Mouse (Mus musculus): ENCODE data around the gene Zfp319.

Zfp319 gene

GRCm38 (mm10) chr8:95310342-95310970 lies 21.3 kb downstream of the Zfp319 start, which contains the start of gene Tepp:
Gene Tepp (plus strand): TSS chr8:95310566.
- no peak for DNase-seq (ENCODE audit: low read depth)

DNA sequence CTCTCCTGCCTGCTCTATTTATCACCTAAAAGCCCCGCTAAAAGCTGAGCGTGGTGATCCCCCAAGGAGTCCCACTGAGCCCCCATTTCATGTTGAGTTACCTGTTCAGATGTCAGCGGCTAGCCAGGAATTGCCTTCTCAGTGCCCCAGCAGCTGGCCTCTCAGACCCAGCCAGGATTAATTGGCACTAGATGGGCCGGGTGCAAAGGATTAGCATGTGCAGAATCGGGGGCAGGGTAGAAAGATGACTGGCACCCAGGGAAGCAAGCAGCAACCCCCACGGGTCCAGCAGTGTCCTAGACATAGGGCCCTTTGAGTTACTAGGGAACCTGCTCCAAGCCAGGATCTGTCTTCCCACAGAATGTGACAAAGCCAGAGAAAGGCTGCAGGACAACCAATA lies 25.3 kb downstream of the Zfp319 start, which contains the start of gene Cngb1:
Cngb1 (minus strand) TSS at position 155 of the 400 bp plus-strand sequence.
- DNase-seq (ENCODE audit: low read depth): no peak

DNA sequence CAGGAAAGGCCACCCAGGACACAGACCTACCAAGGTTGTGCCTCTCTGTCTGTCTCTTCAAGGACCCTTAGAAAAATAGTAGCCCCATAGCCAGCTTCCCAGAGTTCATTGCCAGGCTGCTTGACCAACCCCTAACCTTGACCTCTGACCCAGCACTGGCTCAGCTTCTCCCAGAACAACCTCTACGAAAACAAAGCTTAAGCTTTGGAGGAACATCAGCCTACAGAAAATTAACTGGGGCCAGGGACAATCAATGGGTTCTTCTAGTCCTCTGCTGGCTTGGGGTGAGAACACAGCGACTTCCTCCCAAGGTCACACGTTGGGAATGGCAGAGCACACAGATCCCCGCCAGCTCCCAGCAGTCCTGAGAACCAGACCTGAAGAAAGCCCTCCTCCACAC lies 26.2 kb downstream of the Zfp319 start:
- no peak for DNase-seq (ENCODE audit: low read depth)

DNA sequence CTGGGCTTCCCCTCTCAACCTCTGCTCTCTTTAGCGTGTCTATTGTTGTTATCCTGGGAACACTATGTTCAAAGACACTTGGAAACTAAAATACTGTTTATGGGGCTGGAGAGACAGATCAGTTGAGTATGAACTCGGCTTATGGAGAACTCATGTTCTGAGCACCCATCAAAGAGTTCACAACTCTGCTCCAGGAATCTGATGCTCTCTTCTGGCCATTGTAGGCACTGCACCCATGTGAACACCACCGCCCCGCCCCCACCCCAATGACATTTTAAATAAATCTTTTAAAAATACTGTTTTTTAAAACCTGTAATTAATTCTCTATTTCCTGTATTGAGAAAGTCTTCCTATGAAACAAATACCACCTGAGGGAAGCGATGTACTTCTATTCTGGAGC lies 29.3 kb downstream of the Zfp319 start:
- DNase-seq (ENCODE audit: low read depth): peak; percentile 65

DNA sequence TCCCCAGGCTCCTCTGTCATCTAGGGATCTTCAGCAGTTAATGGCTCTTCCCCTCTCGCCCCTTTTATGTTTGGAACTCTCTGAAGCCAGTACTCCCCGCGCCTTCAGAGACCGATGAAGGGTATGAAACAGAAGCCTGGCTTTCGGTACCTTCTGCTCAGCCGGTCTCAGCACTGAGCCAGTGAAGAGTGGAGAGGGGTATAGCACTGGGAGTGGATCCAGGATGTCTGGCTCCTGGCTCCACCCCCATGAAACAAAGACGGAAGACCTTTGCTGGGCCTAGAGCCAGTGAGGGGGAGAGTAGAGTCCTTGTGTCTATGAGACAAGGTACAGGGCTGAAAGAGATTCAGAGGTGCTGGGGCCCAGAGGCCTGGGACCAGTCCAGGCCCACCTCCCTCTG lies 37.9 kb downstream of the Zfp319 start:
- peak; percentile 75 for DNase-seq (ENCODE audit: low read depth)

DNA sequence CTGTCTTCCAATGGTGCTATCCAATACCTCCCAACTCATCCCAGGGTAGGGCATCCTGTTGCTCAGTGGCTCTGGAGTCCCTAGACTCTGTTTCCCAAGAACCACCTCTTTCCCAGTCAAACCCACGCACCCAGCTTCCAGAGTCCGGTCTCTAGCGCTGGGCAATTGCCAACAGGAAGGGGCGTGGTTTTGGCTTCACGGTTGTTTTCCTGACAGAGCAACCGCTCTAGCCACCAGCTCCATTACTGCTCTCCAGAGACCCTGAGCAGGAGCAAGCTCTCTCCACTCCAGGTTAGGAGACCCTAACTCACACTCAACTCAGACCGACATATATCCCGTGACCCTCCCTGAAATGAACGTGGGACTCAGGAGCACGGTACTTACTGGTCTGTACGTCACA lies 38.6 kb downstream of the Zfp319 start:
- DNase-seq (ENCODE audit: low read depth): peak; percentile 82

- peak; percentile 81 for DNase-seq (ENCODE audit: low read depth)
Measured at GRCm38 (mm10) chr8:95289066-95289650, 42.6 kb downstream of the Zfp319 start.

DNA sequence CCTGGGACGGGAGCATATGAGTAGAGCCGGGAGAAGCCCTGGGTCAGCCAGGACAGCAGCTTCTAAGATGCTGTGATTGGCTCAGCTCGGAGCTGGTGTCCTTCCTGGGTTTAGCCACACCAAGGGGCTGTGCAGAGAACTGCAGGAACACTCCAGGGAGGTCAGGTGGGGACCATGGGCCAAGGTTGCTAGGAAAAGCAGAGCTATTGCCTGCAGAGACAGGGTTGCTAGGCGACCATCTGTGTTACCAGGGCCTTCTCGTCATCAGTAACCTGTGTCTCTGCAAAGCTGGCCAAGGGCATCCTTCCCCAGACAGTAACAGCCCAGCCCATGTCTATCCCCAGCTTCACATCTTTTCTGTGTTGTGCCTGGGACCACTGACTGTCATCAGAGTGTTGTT lies 50.3 kb downstream of the Zfp319 start:
- DNase-seq (ENCODE audit: low read depth): no peak

Data from 416B (cell line).